Mouse (Mus musculus) E14TG2a.4 (cell line): ENCODE measurements around the gene Ropn1.

ENCODE experiments used
- CTCF ChIP-seq: conservative IDR thresholded peaks from 2 replicates; pipeline ENCODE4 v1.5.1; 2014; ENCODE audit warnings: low read length
- NANOG ChIP-seq: IDR thresholded peaks from 2 replicates; pipeline ENCODE4 v1.6.1; 2014; ENCODE audit warnings: borderline replicate concordance, low read length, mixed read lengths
- POU5F1 ChIP-seq: IDR thresholded peaks from 2 replicates; pipeline ENCODE4 v1.6.1; 2014; ENCODE audit warnings: low read length, borderline replicate concordance

DNA sequence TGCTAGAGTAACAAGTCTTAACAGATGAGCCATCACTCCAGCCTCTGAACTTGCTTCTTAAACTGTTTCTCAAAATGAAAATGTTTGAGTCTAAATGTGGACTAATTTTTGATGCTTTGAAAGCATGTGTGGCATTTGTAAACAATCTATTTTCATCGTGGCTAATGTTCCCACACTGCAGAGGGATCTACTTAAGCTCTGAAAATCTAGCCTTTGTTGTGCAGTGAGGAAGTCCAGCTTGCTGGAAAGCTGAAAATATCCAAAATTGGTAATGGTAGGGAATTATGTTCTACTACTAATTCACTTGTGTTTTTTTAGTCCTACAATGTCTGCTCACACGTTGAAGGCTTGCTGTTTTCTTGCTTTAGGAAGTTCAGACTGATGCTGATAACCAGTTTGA lies 56.3 kb downstream of the Ropn1 start:
- TF ChIP-seq CTCF: no peak
- TF ChIP-seq NANOG: no peak
- TF ChIP-seq POU5F1: no peak
